Mouse (Mus musculus) thymus, adult 2 months (tissue): ENCODE results near the gene Pdcd4.

Source experiments
- CTCF ChIP-seq: fragments of 200-500 bp; IDR thresholded peaks from 2 replicates; pipeline ENCODE4 v1.5.1; 2012; ENCODE audit warnings: mild to moderate bottlenecking, control low read depth, low read length, moderate library complexity, borderline replicate concordance; ENCODE audit not compliant: control insufficient read depth, poor library complexity, insufficient read depth; ENCODE audit errors: extremely low read depth
- POLR2A ChIP-seq: fragments of 200-500 bp; IDR thresholded peaks from 2 replicates; pipeline ENCODE4 v1.6.1; 2012; ENCODE audit warnings: mild to moderate bottlenecking, low read length, control low read depth, moderate library complexity; ENCODE audit not compliant: control insufficient read depth, poor library complexity, insufficient read depth; ENCODE audit errors: extremely low read depth

- TF ChIP-seq CTCF, result no peak
- TF ChIP-seq POLR2A, result no peak
These were observed 40.0 kb upstream of the Pdcd4 start for GRCm38 (mm10) chr19:53851826-53852698.
